Mouse (Mus musculus): ENCODE measurements at regions not wholly inside any gene's neighbourhood (a gene's known extent, or its start where the extent isn't known, plus 50 kb on each side); places are given as distances from the start of the nearest gene placed in this dataset.

DNA sequence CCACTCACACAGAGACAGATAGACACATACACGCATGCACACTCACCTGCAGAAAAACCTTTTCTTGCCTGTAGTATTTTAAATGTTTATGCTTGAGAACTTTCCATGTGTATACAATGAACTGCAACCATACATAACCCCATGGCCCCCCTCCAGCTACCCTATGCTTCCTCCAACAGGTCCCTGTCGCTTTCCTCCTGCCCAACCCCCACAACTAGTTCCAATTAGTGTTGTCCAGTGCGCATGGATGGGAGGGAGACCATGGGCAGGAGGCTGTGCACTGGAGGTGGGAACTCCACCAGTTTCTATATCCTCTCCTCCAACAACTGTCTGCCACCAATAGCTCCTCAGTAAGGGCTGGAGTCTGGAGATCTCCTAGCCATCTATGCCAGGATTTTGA is 82.9 kb upstream of the Jade1 start:
- TF ChIP-seq CTCF (IDR thresholded peaks at IDR 0.05; ENCODE audit: borderline replicate concordance, extremely low read depth, insufficient read depth, insufficient read length) (no peak), POLR2A (IDR thresholded peaks at IDR 0.05; ENCODE audit: borderline replicate concordance, extremely low read depth, insufficient read depth, insufficient read length, poor library complexity, severe bottlenecking) (no peak)

Data from brain, embryonic 14.5 days (tissue).